Mouse (Mus musculus) adrenal gland (tissue): ENCODE data around the gene Irf1.

Experiments
- intact Hi-C: fragments of 180-260 bp; cut with DNase I; formaldehyde crosslinking; loops from one replicate; pipeline ENCODE4 v1.15.1; 2025

Gene Irf1

GRCm38 (mm10) chr11:53758791-53759351, 10.9 kb upstream of the Irf1 start:
- intact Hi-C loops, result loop anchor here (2.0 kb wide), 1 partner anchor 92 kb away; no protein-coding TSS in a partner anchor

DNA sequence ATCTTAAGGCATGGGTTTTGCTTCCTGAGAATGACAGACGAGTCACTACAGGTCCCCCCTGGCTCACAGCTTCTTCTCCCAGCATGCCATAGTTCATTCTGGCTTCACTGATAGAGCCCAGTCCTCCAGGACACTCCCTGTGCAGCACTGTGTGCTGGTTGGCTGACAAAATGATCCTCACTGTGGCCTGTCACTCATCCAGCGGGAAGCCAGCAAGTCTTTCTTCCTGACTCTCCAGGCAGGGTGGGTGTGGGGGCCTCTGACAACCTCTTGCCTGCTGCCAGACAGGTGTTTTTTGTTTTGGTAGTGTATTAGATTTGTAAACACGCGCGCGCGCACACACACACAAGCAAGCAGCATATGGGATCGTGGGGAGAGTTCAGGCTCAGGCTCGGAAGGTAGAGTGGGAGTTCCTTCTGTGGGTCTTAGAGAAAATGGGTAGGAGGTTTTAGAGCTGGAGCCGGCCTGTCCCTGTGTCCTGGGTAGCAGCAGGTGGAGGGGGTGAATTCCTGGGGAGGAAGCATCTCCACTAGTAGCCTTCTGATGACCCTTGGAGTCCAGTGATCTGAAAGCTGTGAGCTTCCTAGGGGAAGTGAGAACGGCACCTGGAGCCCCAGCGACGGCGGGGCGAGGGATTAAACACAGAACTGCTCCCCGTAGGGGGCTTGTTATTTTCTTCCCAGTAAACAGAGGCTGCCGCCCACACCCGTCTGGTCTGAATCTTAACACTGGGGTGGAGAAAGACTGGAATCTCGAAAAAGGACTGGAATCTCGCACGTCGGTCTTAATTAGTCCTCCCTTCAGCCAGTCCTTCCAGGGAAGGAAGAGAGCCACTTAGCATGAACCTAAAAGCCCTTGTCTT, 10.0 kb upstream of the Irf1 start:
- intact Hi-C loops, result loop anchor here (2.0 kb wide), 1 partner anchor 91 kb away; no protein-coding TSS in a partner anchor

GRCm38 (mm10) chr11:53761284-53761683, 8.5 kb upstream of the Irf1 start:
- intact Hi-C loops, result no loop called here

GRCm38 (mm10) chr11:53761822-53762221, 8.0 kb upstream of the Irf1 start:
- intact Hi-C loops, result no loop called here

DNA sequence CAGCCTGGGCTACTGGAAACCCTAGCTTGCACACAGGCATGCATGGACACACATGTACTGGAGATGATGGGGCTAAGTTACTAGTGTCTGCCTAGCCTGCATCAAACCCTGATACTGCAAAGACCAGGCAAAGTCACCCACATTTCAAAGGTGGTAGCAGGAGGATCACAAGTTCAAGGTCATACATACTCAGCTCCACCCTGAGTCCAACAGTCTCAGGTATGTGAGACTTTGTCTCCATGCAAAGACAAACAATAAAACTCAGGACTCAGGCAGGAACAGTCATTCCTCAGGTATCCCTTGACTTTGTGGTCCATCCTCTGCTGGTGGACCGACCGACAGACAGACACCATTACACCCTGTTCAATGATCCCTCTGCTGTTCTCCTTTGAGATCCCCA, 7.4 kb upstream of the Irf1 start:
- intact Hi-C loops, result no loop called here

GRCm38 (mm10) chr11:53762827-53763495, 6.9 kb upstream of the Irf1 start:
- intact Hi-C loops, result no loop called here

DNA sequence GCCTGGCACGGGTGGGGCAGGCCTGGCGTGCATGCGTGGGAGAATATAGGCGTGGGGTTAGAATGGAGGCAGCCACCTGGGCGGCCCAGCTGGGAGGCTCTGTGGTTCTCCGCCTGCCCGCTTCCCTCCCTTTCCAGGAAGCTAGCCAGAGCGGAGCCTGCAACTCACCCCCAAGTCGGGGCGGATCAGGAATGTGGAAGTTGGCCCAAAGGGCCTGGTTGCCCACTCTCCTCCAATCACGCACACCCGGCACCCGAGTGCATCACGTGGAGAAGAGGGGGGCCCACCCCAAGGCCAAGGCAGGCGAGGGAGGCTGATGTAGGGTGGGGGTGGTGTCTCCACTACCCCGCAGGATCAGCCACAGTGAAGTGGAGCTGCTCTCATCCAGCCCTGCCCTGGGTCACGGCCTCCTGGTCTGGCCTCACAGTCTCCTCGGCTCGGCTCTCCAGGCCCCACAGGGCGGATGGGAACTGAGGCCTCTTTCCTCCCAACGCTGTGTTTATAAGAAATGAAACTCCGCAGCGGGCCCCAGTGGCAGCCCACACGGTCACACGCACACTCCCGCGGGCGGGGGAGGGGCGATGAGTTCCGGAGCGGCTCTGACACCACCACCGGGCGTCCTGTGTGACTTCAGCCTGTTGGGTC, 6.2 kb upstream of the Irf1 start:
- intact Hi-C loops, result no loop called here

DNA sequence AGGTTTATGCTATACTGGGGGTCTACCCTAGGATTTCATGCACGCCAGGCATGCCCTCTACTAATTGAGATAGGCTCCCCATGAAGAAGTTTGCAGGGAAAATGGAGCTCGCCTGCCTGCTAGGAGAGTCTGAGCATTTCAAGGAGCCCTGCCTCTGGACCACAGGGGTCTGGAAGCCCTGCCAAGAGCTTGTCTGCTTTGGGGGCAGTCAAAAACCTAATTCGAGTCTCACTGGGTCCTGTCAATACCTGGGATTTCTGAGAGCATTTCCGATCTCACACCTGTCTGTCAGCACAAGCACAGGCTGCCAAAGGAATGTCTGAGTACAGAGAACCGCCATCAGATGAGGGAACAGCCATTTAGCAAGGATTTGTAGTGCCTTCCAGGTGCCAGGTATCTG, 5.2 kb upstream of the Irf1 start:
- intact Hi-C loops, result no loop called here

GRCm38 (mm10) chr11:53768422-53769184, 1.2 kb upstream of the Irf1 start:
- intact Hi-C loops, result no loop called here

DNA sequence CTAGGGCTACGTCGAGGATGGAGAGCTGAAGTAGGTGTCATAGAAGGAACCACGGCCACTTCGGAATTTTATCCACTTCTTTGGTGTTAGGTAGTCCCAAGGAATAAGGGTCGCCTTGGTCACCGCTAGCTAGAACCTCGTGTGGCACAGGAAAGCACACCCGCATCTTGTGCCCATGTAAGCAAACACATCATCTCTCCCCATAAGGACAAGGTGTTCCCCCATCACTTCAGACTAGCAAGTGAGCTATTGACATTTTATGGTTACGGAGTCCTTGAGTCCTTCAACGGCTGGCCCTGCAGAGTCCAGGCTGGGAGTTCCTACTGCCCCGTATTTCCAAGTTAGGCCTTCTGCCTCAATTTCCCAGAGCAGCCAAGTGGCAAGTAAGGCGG, 633 bp upstream of the Irf1 start:
- intact Hi-C loops, result no loop called here

- intact Hi-C loops, result no loop called here
These were observed 444 bp downstream of the Irf1 start for GRCm38 (mm10) chr11:53770125-53770791.

GRCm38 (mm10) chr11:53771001-53771744, 1.4 kb downstream of the Irf1 start:
- intact Hi-C loops, result no loop called here

GRCm38 (mm10) chr11:53772536-53772935, 2.7 kb downstream of the Irf1 start:
- intact Hi-C loops, result no loop called here

- intact Hi-C loops, result no loop called here
These were observed 3.3 kb downstream of the Irf1 start, which contains the start of gene Gm17334 for GRCm38 (mm10) chr11:53773087-53773486. TSS of gene Gm17334 (minus strand) at chr11:53773187.

DNA sequence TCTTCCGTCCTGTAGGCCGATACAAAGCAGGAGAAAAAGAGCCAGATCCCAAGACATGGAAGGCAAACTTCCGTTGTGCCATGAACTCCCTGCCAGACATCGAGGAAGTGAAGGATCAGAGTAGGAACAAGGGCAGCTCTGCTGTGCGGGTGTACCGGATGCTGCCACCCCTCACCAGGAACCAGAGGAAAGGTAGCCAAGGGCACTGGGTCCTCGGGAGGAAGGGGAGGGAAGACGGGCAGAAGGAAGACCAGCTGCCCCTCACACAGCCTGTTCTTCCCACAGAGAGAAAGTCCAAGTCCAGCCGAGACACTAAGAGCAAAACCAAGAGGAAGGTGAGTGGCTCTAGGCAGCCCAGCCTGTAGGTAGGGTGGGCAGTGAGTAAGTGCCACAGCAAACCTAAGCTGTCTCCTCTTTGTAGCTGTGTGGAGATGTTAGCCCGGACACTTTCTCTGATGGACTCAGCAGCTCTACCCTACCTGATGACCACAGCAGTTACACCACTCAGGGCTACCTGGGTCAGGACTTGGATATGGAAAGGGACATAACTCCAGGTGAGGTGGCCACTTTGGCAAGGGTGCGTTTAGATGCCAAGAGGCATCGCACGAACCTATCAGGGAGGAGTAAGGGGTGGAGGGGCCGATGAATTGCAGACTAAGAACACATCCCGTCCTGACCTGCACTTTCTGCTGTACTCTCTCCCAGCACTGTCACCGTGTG, 4.0 kb downstream of the Irf1 start:
- intact Hi-C loops, result no loop called here

DNA sequence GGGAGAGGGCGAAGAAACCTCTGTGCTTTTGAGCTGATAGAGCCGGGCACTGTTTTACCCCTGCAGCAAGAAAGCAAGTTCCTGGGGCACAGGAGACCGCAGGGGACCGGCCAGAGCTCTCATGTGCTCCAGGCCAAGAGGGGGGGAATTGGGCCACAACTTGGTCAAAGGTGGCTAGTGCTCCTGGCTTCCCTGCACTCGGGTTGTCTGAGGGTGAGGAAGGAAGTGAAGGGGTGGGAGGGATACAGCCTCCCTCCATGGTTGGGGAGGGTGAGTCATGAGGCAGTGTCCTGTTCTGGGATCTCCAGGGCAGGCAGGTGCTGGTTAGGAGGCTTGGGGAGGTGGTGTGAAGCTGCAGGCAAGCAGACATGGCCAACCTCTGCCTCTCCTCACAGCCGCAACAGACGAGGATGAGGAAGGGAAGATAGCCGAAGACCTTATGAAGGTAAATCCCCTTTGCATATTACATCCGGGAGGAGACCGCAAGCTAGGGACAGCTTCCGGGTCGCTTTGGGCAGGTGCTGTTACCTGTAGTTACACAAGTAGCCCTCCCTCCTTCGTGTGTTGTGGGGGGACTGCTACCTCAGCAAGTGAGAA, 4.9 kb downstream of the Irf1 start:
- intact Hi-C loops, result no loop called here

- intact Hi-C loops, result no loop called here
These were observed 7.9 kb downstream of the Irf1 start for GRCm38 (mm10) chr11:53777736-53778135.

DNA sequence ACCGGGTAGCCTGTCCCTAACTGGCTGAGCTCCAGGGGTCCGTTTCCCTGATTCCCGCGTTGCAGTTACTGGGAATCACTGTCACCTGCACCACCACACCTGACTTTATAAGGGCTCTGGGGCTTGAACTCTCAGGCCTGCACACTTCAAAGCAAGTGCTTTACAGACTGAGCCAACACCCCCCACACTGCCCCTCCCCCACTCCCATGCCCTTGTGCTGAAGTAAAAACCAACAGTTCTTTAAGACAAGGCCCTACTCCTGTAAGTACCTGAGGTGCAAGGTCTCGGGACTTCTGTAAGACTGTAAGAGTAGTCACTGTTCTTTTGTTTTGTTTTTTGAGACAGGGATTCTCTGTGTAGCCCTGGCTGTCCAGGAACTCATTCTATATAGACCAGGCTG, 8.6 kb downstream of the Irf1 start:
- intact Hi-C loops, result no loop called here

DNA sequence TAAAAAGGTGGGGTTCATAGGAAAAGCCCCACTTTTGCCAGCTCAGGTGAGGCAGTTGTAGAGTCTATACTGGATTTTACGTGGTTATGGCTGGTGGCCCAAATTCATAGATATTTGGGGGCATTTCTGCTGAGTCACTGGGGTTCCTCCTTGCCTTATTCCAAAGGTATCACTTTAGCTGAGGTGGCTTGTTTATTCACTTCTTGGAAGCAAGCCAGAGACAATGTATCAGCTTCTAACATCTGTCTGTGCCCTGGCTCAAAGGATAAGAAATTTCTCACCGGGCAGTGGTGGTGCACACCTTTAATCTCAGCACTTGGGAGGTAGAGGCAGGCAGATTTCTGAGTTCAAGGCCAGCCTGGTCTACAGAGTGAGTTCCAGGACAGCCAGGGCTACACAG, 10.0 kb downstream of the Irf1 start:
- intact Hi-C loops, result no loop called here
